Mouse (Mus musculus): ENCODE measurements around the gene Insc. TPM values are rescaled to one million over a fixed set of nuclear protein-coding genes. Genes with fewer than 3 reads are reported as not detected.
"Not testable (repeated sequence)": the region's sequence is repeated elsewhere in the genome, so short reads cannot be mapped to it uniquely, and the experiment has no call there.

Insc gene
- not detected in 2 replicates for total RNA-seq (2017)

DNA sequence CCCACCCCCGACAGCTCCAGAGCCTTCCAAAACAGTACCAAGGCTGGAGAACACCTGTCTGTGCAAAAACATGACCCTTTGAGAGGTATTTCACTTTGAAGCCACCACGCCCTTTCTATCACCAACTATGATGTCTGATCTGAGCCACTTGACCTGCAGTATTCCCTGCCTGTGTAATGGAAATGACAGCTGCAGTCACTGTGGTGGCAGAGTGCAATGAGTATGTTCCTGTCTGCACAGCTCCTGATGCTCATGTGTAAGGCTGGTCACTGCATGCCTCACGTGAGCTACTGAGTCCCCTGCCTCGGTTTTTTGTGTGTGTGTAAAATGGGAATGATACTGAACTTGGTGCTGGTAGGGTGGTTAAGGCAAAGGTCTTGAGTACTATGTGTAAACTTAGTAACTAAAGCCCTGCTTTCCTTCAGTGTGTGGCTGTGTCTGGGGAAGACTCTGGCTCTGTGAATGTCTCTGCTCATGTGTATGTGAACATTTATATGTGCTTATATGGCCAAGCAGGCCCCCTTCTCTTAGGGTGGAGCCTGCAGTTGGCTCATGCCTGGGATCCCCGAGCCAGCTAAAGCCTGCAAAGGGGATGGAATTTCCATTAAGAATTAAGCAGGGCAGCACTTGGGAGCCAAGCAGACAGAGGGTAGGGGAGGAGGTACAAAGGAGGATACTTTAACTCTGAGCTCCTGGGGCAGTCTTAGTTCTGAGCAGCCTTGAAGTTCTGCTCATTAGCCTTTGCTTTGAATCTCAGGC, at the start of gene Insc:
Gene Insc, plus strand, starts transcription at position 673 of the 759 bp plus-strand sequence.
- no peak for ATAC-seq (replicated peaks in 1 of 2; ENCODE audit: insufficient read depth in 1 of 2, low FRiP score in 2 of 2, low TSS enrichment in 1 of 2, low read depth in 1 of 2, poor library complexity in 2 of 2, severe bottlenecking in 2 of 2)

DNA sequence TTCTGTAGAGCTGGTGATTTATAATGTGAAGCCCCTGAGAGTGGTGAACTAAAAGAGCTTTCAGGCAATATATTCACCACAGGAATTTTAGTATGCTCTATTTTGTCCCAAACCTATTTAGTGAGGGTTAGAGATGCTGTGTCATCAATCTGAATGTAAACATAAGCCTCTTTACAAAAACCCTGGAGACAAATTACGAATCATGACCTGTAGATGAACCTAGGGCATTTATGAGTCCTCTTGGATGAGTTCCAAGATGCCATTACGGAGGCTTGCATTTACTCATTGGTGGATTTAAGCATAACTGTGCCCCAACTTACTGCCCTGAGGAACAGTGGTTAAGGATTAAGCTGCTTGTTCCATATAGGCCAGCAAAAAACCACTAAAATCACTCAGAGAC, 42.6 kb upstream of the Insc start:
- ATAC-seq (replicated peaks in 1 of 2; ENCODE audit: insufficient read depth in 1 of 2, low FRiP score in 2 of 2, low TSS enrichment in 1 of 2, low read depth in 1 of 2, poor library complexity in 2 of 2, severe bottlenecking in 2 of 2) = no peak

DNA sequence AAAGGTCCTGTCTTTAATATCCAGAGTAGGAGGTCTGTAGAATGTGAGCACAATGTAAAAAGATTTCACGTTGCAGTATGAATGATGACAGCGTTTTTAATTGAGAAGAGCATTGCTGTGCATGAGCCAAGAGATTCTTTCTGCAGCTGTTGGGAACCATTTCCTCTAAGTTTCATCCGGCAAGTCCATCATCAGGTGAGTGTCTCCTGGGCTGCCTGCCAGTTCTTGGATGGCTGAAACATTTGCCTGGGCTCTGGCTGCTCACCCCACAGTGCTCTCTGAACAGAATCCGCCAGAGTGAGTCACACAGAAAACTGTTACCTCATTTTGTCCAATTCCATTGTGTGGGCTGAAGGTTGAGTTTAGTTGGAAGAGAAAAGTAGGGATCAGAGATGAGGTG, 36.8 kb upstream of the Insc start:
- no peak for ATAC-seq (replicated peaks in 1 of 2; ENCODE audit: insufficient read depth in 1 of 2, low FRiP score in 2 of 2, low TSS enrichment in 1 of 2, low read depth in 1 of 2, poor library complexity in 2 of 2, severe bottlenecking in 2 of 2)

DNA sequence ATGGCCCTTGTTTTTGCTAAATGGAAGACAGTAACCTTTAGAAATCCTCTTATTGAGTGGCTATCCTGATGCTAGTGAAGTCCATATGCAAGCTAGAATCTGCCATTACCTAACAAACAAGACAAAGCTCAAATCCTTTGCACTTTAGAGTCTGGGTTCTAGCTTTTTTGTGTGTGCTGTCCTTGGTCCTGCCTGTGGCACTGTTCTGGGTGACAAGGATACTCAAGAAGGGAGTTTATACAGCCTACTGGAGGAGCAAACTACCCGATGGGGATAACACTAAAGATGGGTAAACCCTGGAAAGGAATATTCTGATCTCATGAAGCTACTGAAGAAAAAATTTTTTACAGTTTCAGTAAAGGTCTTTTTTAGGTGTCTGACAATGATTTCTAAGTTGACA, 36.1 kb upstream of the Insc start:
- ATAC-seq (replicated peaks in 1 of 2; ENCODE audit: insufficient read depth in 1 of 2, low FRiP score in 2 of 2, low TSS enrichment in 1 of 2, low read depth in 1 of 2, poor library complexity in 2 of 2, severe bottlenecking in 2 of 2) = no peak

DNA sequence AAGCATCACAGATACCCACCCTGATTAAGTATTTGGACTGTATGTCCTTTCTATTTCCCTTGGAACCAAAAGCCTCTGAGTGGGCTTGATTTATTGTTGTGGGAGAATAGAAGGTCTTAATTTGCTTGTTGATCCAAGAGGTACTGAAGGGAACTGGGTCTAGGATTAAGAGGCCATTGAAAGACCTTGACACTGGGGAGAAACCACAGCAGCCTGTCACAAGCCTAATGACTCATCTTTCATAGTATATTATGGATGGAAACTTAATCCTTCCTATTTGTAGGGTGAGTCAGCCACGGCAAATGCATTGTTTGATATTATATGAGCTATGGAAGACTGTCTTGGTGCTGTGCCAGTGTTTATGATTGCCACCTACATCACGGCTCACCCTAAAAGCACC, 33.1 kb upstream of the Insc start:
- ATAC-seq (replicated peaks in 1 of 2; ENCODE audit: insufficient read depth in 1 of 2, low FRiP score in 2 of 2, low TSS enrichment in 1 of 2, low read depth in 1 of 2, poor library complexity in 2 of 2, severe bottlenecking in 2 of 2) = no peak

DNA sequence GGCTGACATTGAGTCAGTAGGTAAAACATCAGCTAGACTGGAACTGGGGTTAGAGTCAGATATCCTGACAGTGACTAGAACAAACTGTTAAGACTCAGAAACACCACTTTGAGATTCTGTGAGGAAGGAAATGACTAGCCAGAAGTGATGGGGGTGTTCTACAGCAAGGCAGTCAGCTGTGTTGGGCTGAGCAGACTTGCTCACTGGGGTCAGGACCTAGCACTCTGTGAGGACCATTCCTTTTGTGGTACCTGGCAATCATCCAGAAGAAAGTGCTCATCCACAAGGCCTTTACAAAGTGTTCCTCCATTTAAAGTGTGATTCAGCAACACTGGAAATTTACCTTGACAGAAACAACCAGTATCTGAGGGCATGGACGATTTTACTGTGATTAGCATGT, 31.0 kb upstream of the Insc start:
- peak; percentile 52 to 78 for ATAC-seq (replicated peaks in 1 of 2; ENCODE audit: insufficient read depth in 1 of 2, low FRiP score in 2 of 2, low TSS enrichment in 1 of 2, low read depth in 1 of 2, poor library complexity in 2 of 2, severe bottlenecking in 2 of 2)

DNA sequence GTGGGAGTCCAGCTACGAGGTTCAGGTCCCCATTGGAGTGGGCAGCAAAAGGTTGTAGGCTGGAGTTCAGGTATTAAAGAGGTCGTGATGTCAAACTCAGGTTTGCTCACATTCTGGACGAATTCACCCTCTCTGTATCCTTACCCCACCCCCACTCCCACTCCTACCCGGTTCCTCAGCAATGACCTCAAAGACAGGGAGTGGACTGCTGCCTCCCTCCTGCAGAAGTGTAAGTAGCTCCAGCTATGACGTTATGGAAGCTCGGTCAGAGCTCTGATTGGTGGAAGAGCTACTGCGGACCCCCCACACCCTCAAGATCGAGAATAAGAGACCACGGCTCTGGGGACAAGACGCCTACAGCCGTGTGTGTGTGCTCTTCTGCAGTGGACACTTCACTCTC, 25.2 kb upstream of the Insc start, which contains the start of gene Calcb:
Gene Calcb, plus strand, starts transcription at position 344 of the 400 bp plus-strand sequence.
- no peak for ATAC-seq (replicated peaks in 1 of 2; ENCODE audit: insufficient read depth in 1 of 2, low FRiP score in 2 of 2, low TSS enrichment in 1 of 2, low read depth in 1 of 2, poor library complexity in 2 of 2, severe bottlenecking in 2 of 2)

DNA sequence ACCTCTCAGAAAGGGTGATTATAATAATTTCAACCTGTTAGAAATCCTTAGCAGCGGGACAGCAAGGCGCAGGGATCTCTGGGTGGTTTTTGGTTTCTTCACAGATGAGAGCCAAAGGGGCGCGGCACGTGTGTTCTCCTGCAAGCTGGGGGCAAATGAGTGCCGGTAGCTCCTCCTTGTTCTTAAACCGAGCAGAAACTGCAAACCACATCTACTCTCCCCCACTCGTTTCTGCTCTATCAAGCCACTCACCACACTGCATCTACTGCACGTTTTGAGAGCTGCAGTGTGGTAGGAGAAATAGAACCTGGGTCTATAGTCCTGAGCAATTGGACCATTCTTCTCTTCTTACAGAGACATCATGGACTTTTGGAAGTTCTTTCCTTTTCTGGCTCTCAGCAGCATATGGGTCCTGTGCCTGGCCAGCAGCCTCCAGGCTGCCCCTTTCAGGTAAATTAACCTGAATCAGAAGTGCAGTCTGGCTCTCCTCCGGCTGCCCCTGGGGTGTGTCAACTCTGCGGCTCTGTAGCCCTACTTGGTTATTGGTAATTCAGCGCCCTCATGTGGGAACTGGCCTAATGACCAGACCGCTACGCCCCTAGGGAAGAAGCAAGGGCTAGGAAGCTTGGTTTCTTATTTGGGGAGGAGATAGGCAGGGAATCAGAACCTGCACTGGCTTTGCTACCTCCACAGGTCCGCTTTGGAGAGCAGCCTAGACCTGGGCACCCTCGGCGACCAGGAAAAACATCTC, 23.9 kb upstream of the Insc start:
- ATAC-seq (replicated peaks in 1 of 2; ENCODE audit: insufficient read depth in 1 of 2, low FRiP score in 2 of 2, low TSS enrichment in 1 of 2, low read depth in 1 of 2, poor library complexity in 2 of 2, severe bottlenecking in 2 of 2) = peak; percentile 75 to 78

DNA sequence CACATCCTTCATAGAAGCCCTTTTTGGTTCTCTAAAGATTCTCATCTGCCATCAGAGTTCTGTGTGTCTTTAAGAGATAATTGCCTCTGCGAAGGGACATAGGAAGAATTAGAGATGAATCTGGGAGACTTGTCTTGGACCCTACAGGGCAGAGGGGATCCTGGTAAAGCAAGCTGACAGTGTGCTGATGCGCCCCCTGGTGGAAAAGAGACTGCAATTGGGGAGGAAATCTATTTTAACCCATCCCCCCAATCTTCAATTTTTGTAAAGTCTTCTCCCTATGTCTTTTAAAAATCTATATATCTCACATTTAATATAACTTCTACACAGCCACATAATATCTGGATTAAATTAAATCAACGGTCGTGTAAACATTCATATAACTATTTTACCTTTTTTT, 13.8 kb upstream of the Insc start:
- ATAC-seq (replicated peaks in 1 of 2; ENCODE audit: insufficient read depth in 1 of 2, low FRiP score in 2 of 2, low TSS enrichment in 1 of 2, low read depth in 1 of 2, poor library complexity in 2 of 2, severe bottlenecking in 2 of 2) = not testable (repeated sequence)

DNA sequence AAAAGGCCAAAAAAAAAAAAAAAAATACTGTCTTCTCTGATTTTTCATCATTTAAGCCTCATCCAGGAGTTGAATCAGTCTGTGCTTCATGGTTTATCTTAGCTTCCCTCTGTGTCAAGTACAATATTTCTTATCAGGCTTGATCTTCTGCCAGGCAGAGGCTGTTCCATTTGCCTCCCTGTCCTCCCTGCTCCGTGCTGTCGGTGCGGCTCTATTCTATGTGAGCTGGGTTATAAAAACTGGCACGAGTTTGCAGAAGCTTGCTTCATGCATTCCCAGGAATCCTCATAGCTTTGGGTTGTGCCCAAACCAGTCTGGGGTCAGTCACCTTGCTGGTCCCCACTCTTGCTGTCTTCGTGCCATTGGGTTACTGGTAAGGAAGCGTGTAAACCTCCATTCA, 12.3 kb upstream of the Insc start:
- ATAC-seq (replicated peaks in 1 of 2; ENCODE audit: insufficient read depth in 1 of 2, low FRiP score in 2 of 2, low TSS enrichment in 1 of 2, low read depth in 1 of 2, poor library complexity in 2 of 2, severe bottlenecking in 2 of 2) = no peak

DNA sequence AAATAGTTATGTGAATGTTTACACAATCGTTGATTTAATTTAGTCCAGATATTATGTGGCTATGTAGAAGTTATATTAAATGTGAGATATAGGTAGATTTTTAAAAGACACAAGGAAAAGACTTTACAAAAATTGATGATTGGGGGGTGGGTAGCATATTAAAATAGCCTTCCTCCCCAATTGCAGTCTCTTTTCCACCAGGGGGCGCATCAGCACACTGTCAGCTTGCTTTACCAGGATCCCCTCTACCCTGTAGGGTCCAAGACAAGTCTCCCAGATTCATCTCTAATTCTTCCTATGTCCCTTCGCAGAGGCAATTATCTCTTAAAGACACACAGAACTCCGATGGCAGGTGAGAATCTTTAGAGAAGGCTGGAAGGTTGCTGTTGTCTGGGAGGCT, 11.8 kb upstream of the Insc start:
- ATAC-seq (replicated peaks in 1 of 2; ENCODE audit: insufficient read depth in 1 of 2, low FRiP score in 2 of 2, low TSS enrichment in 1 of 2, low read depth in 1 of 2, poor library complexity in 2 of 2, severe bottlenecking in 2 of 2) = not testable (repeated sequence)

DNA sequence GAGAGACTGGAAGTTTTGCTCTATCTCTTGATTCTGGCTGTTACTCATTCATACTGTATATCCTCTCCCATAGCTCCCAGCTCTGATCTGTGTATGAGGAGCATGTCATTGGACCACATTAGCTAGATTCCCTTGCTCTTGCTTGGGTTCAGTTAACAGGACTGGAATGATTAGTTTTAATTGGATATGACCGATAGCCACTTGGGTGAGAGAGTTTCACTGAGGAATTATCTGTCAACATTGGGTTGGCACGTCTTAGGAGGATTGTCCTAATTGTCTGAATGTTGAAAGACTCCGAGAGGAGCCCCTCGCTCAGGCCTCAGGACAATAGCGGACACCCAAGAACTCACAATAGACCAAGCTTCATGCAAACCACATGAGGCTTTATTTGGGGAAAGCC, 7.2 kb upstream of the Insc start:
- ATAC-seq (replicated peaks in 1 of 2; ENCODE audit: insufficient read depth in 1 of 2, low FRiP score in 2 of 2, low TSS enrichment in 1 of 2, low read depth in 1 of 2, poor library complexity in 2 of 2, severe bottlenecking in 2 of 2) = no peak

DNA sequence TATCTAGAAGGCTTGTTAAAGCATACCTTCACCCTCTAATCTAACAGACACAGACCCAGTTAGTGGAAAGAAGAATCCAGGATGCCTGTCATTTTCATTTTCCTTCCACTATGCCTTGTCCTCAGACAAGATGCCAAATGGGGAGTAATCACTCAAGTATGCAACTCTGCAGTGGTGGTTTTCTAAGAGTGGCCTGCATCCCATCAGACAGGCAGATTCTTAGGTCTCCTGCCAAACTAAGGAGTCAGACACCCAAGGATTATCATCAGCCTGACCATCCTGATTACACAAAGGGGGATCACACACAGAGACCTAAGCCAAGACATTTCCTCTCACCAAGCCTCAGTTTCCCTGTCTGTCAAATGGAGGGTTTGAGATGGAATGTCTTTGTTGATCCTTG, 5.3 kb upstream of the Insc start:
- ATAC-seq (replicated peaks in 1 of 2; ENCODE audit: insufficient read depth in 1 of 2, low FRiP score in 2 of 2, low TSS enrichment in 1 of 2, low read depth in 1 of 2, poor library complexity in 2 of 2, severe bottlenecking in 2 of 2) = no peak

DNA sequence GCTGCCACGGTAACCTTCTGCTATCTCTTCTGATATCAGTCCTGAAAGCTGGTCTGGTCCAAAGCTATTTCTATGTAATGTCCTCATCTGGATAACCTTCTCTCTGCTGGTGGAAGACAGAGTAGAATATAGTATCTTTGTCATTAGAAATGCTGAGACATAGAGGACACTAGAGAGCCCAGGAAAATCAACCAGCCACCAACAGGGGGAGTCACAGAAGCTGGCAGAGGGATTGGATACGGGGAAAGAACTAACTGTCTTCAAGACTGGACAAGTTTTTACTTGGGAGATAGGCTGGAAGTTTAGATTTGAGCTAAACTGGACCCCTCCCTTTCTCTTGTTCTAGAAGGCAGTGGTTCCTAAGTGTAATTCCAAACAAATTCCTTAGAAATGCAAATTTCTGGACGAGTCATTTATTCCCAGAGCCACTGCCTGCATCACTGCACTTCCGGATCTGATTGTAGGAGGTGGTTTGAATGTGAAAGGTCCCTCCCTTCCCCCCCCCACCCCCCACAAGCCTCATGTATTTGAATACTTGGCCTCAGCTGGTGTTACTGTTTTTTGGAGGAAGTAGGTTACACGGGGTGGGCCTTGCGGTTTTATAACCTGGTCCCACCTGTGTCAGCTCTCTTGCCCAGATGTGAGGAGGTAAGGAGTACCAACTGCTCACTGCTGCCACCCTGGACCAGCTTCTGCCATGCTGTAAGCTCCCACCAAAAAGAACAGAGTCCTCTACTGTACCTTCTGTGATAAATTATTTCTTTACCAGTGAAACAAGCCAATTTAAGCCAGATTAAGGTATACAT, 2.9 kb upstream of the Insc start:
- no peak for ATAC-seq (replicated peaks in 1 of 2; ENCODE audit: insufficient read depth in 1 of 2, low FRiP score in 2 of 2, low TSS enrichment in 1 of 2, low read depth in 1 of 2, poor library complexity in 2 of 2, severe bottlenecking in 2 of 2)

DNA sequence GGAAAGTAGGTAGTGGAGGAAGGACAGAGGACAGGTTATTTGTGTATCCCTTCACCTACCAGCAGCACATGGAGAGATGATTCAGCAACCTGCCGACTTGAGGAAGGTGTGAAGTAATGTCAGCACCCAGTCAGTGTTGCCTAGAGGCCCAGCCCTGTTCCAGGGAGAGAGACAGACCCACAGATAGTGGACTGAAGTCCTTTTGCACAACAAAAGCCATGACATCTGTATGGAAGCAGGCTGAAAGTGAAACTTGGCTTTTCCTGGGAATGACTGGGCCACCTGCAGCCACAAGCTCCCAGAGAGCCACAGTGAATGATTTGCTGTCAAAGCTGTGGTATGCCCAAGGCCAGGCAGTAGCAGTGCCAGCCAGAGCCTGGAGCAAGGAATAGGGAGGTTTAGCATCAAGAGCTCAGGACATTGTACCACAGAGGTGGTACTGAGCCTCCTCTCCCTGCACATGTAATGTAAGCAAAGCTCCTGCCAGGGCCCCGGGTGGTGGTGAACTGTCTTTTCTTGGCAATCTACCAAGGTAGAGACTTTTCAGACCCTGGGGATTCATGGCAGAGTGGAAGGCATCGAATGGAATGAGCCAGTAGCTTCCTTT, 1.2 kb downstream of the Insc start:
- ATAC-seq (replicated peaks in 1 of 2; ENCODE audit: insufficient read depth in 1 of 2, low FRiP score in 2 of 2, low TSS enrichment in 1 of 2, low read depth in 1 of 2, poor library complexity in 2 of 2, severe bottlenecking in 2 of 2) = no peak

DNA sequence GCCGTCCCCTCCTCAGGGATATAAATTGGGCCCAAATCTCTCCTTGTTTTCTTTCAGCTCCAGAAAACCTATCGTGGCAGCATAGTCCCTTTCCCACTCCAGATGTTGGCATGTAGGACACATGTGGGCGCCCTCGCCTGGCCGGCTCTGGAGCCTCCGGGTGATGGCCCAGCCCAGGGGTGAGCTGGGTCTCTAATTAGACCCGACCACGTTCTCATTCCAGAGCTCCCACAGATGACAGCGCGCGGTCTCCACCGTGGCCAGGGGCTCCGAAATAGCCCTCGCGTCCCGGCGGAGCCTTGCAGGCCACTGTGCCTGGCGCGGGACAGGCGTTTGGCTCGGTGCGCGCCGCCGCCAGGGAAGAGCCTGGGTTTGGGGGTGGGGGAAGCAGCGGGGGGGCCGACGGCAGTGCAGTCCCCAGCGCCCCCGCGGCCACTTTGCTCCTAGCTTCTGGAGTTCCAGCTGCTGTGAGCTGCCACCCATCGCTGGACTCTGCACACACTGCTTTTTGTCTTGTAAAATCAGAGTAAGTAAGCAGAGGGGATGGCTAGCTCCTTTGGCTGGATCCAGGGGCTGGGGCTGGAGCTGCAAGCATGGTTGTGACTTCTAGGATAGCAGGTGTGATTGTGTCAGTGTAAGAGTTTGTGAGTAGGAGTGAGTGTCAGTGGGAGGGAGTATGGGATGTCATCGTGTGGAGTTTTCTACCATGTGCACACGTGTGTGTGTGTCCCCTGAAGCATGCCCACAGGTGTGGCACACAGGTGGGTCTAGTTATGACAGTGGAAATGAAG, 2.2 kb downstream of the Insc start:
- no peak for ATAC-seq (replicated peaks in 1 of 2; ENCODE audit: insufficient read depth in 1 of 2, low FRiP score in 2 of 2, low TSS enrichment in 1 of 2, low read depth in 1 of 2, poor library complexity in 2 of 2, severe bottlenecking in 2 of 2)

DNA sequence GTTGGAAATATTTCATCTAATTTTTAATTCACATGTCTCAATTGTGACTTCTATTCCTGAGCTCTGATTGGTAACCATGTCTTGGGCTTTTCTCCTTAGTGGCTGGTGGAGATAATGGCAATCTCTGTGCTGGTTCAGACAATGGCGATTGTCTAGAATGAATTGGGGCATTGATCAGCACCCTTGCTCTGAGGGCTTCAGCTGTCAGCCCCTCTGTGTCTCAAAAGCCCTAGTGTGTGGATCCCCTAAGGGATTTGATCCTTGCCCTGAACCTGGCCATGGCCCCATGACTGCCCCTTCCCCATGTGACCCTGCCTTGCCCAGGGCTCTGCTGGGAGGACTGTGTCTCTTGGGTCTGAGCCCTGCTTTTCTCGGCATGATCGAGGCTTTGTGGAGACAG, 4.1 kb downstream of the Insc start:
- no peak for ATAC-seq (replicated peaks in 1 of 2; ENCODE audit: insufficient read depth in 1 of 2, low FRiP score in 2 of 2, low TSS enrichment in 1 of 2, low read depth in 1 of 2, poor library complexity in 2 of 2, severe bottlenecking in 2 of 2)
